Comparison of ENCODE assay signal across 16 mouse cellular contexts in genomic region chr1:59701766-59702165, GRCm38 (mm10). TPM values are rescaled to one million over a fixed set of nuclear protein-coding genes. Genes with fewer than 3 reads are reported as not detected.
DNase-seq lines count a peak whose midpoint lies in the region; ATAC-seq and TF ChIP-seq lines count a peak whose summit lies in the region.
"Had no signal": no experiment of that assay in that cellular context is flagged by ENCODE, and none has a peak within 500 bp of the region (broad histone marks: within the 10 kb centered on the region; RNA-seq: fewer than 3 reads in every experiment).

No protein-coding gene starts in this region.

- no peak overlapping the region for H3K4me3 ChIP-seq in hindbrain, postnatal 0 days (ENCODE audit: low read length)
- no peak overlapping the region for H3K4me3 ChIP-seq in hindbrain, embryonic 13.5 days
- H3K4me3 ChIP-seq in midbrain, embryonic 14.5 days (replicated peaks; ENCODE audit: low read depth, low read length) = no peak overlapping the region
- H3K4me3 ChIP-seq in midbrain, embryonic 16.5 days (ENCODE audit: low read depth, low read length) = no peak overlapping the region
- H3K4me3 ChIP-seq: liver, embryonic 13.5 days; neural tube, embryonic 13.5 days had no signal

- peak; percentile 16 to 17 for DNase-seq in adrenal gland, postnatal 36 days
- no peak for DNase-seq in adrenal gland, postnatal 4 days (ENCODE audit: low spot score in 2 of 2)
- no peak for DNase-seq in hindbrain, postnatal 0 days (ENCODE audit: low spot score)
- DNase-seq in midbrain, embryonic 14.5 days = peak; percentile 39
- DNase-seq in lung, postnatal 36 days = peak; percentile 70
- DNase-seq: adrenal gland, postnatal 10 days; cerebellum, adult 18-20 months; gastrocnemius, postnatal 14 days; liver, embryonic 13.5 days; right cerebral cortex, adult 18-20 months; thymus, adult 18-20 months had no signal

- peak; percentile 42 for TF ChIP-seq CTCF in hindbrain, postnatal 0 days (IDR thresholded peaks at IDR 0.05; ENCODE audit: low read depth)

- H3K27me3 ChIP-seq in hindbrain, postnatal 0 days (ENCODE audit: insufficient read depth, low read length) = no peaks in the 10 kb centered on the region
- H3K27me3 ChIP-seq in hindbrain, embryonic 13.5 days = no peaks in the 10 kb centered on the region
- no peaks in the 10 kb centered on the region for H3K27me3 ChIP-seq in midbrain, embryonic 14.5 days (ENCODE audit: control insufficient read depth, insufficient read depth, low read length)
- H3K27me3 ChIP-seq in midbrain, embryonic 16.5 days (ENCODE audit: control insufficient read depth, insufficient read depth, low read depth, low read length) = no peaks in the 10 kb centered on the region
- H3K27me3 ChIP-seq: liver, embryonic 13.5 days; neural tube, embryonic 13.5 days had no signal

- ATAC-seq in hindbrain, postnatal 0 days = no peak
- no peak for ATAC-seq in hindbrain, embryonic 13.5 days (ENCODE audit: low FRiP score)
- no peak for ATAC-seq in midbrain, embryonic 14.5 days (ENCODE audit: low FRiP score, low TSS enrichment)
- no peak for ATAC-seq in midbrain, embryonic 16.5 days
- ATAC-seq in granulocyte monocyte progenitor cell, adult 5-6 weeks (replicated peaks; ENCODE audit: poor library complexity, severe bottlenecking) = no peak

- no peaks in the 10 kb centered on the region for H3K4me1 ChIP-seq in hindbrain, postnatal 0 days (ENCODE audit: insufficient read depth, low read length)
- no peaks in the 10 kb centered on the region for H3K4me1 ChIP-seq in hindbrain, embryonic 13.5 days (replicated peaks)
- H3K4me1 ChIP-seq in midbrain, embryonic 14.5 days (ENCODE audit: control insufficient read depth, insufficient read depth, low read length) = no peaks in the 10 kb centered on the region
- no peaks in the 10 kb centered on the region for H3K4me1 ChIP-seq in midbrain, embryonic 16.5 days (ENCODE audit: control insufficient read depth, insufficient read depth, low read length)
- H3K4me1 ChIP-seq: liver, embryonic 13.5 days; neural tube, embryonic 13.5 days had no signal

- WGBS in hindbrain, postnatal 0 days = 97% methylated on average over 1 of the region's 1 CpGs
- 93% methylated on average over 1 of the region's 1 CpGs for WGBS in hindbrain, embryonic 13.5 days
- 98% methylated on average over 1 of the region's 1 CpGs for WGBS in midbrain, embryonic 14.5 days
- 95% methylated on average over 1 of the region's 1 CpGs for WGBS in midbrain, embryonic 16.5 days

- no peak overlapping the region for H3K9ac ChIP-seq in hindbrain, postnatal 0 days (replicated peaks; ENCODE audit: low read length)
- H3K9ac ChIP-seq in hindbrain, embryonic 13.5 days = no peak overlapping the region
- H3K9ac ChIP-seq in midbrain, embryonic 14.5 days (replicated peaks; ENCODE audit: low read length) = no peak overlapping the region
- no peak overlapping the region for H3K9ac ChIP-seq in midbrain, embryonic 16.5 days (ENCODE audit: low read depth, low read length)
- H3K9ac ChIP-seq: liver, embryonic 13.5 days; neural tube, embryonic 13.5 days had no signal

- H3K27ac ChIP-seq in hindbrain, postnatal 0 days = no peak overlapping the region
- no peak overlapping the region for H3K27ac ChIP-seq in hindbrain, embryonic 13.5 days
- no peak overlapping the region for H3K27ac ChIP-seq in midbrain, embryonic 14.5 days (replicated peaks; ENCODE audit: low read depth, low read length)
- no peak overlapping the region for H3K27ac ChIP-seq in midbrain, embryonic 16.5 days (ENCODE audit: low read length)
- H3K27ac ChIP-seq: liver, embryonic 13.5 days; neural tube, embryonic 13.5 days had no signal

- H3K4me2 ChIP-seq in hindbrain, postnatal 0 days (ENCODE audit: low read depth, low read length) = no peak overlapping the region
- H3K4me2 ChIP-seq in hindbrain, embryonic 13.5 days = no peak overlapping the region
- H3K4me2 ChIP-seq in midbrain, embryonic 14.5 days (ENCODE audit: low read length) = no peak overlapping the region
- H3K4me2 ChIP-seq in midbrain, embryonic 16.5 days (ENCODE audit: low read length) = no peak overlapping the region
- H3K4me2 ChIP-seq: liver, embryonic 13.5 days; midbrain, embryonic 11.5 days; neural tube, embryonic 13.5 days had no signal

- H3K9me3 ChIP-seq in hindbrain, postnatal 0 days (ENCODE audit: low read length) = no peaks in the 10 kb centered on the region
- no peaks in the 10 kb centered on the region for H3K9me3 ChIP-seq in hindbrain, embryonic 13.5 days
- no peaks in the 10 kb centered on the region for H3K9me3 ChIP-seq in midbrain, embryonic 14.5 days (ENCODE audit: control insufficient read depth, low read length)
- no peaks in the 10 kb centered on the region for H3K9me3 ChIP-seq in midbrain, embryonic 16.5 days (replicated peaks; ENCODE audit: control insufficient read depth, low read length, poor library complexity, severe bottlenecking)
- H3K9me3 ChIP-seq: liver, embryonic 13.5 days; neural tube, embryonic 13.5 days had no signal

- peaks cover 47% of the 10 kb centered on the region for H3K36me3 ChIP-seq in hindbrain, postnatal 0 days (ENCODE audit: insufficient read depth, low read length)
- peaks cover 75% of the 10 kb centered on the region for H3K36me3 ChIP-seq in hindbrain, embryonic 13.5 days
- H3K36me3 ChIP-seq in midbrain, embryonic 14.5 days (ENCODE audit: control insufficient read depth, insufficient read depth, low read length) = peaks cover 87% of the 10 kb centered on the region
- peaks cover 38% of the 10 kb centered on the region for H3K36me3 ChIP-seq in midbrain, embryonic 16.5 days (ENCODE audit: control insufficient read depth, insufficient read depth, low read length)

RNA-seq across cellular contexts. Expression of gene Nop58, which starts 17.0 kb away (rescaled TPM):
- total RNA-seq in adrenal gland, postnatal 36 days (2021) = 100 to 1,000 TPM in 1 of 2 experiments, 10 to 100 TPM in 1; 93.9 to 126 TPM
- total RNA-seq in adrenal gland, postnatal 4 days (2021) = 100 to 1,000 TPM; 146 to 164 TPM
- total RNA-seq in hindbrain, postnatal 0 days (2014; rRNA removed) = 41.6 and 80.7 TPM in 2 replicates
- polyA plus RNA-seq in hindbrain, postnatal 0 days (2015; fragmentation: Nextera tagmentation; extraction: Ambion mirVana) = 136 and 146 TPM in 2 replicates
- 168 and 175 TPM in 2 replicates for polyA plus RNA-seq in hindbrain, embryonic 13.5 days (2015; fragmentation: Nextera tagmentation; extraction: Ambion mirVana)
- 135 and 140 TPM in 2 replicates for polyA plus RNA-seq in midbrain, embryonic 14.5 days (2014; fragmentation: Nextera tagmentation; extraction: Ambion mirVana)
- 139 and 149 TPM in 2 replicates for polyA plus RNA-seq in midbrain, embryonic 16.5 days (2015; fragmentation: Nextera tagmentation; extraction: Ambion mirVana)
- total RNA-seq in granulocyte monocyte progenitor cell, adult 5-6 weeks (2014; fragmentation: Nextera tagmentation) = 141 and 193 TPM in 2 replicates
- 1,413 and 1,436 TPM in 2 replicates for total RNA-seq in granulocyte monocyte progenitor cell, adult 5-6 weeks (2017)

RNA-seq across cellular contexts. Expression of gene Sumo1, which starts 31.1 kb away (rescaled TPM):
- total RNA-seq in adrenal gland, postnatal 36 days (2021) = 100 to 1,000 TPM; 115 to 155 TPM
- 100 to 1,000 TPM; 158 to 163 TPM for total RNA-seq in adrenal gland, postnatal 4 days (2021)
- total RNA-seq in hindbrain, postnatal 0 days (2014; rRNA removed) = 70.2 and 72.7 TPM in 2 replicates
- polyA plus RNA-seq in hindbrain, postnatal 0 days (2015; fragmentation: Nextera tagmentation; extraction: Ambion mirVana) = 311 and 326 TPM in 2 replicates
- polyA plus RNA-seq in hindbrain, embryonic 13.5 days (2015; fragmentation: Nextera tagmentation; extraction: Ambion mirVana) = 410 and 416 TPM in 2 replicates
- 387 and 419 TPM in 2 replicates for polyA plus RNA-seq in midbrain, embryonic 14.5 days (2014; fragmentation: Nextera tagmentation; extraction: Ambion mirVana)
- polyA plus RNA-seq in midbrain, embryonic 16.5 days (2015; fragmentation: Nextera tagmentation; extraction: Ambion mirVana) = 332 and 347 TPM in 2 replicates
- total RNA-seq in granulocyte monocyte progenitor cell, adult 5-6 weeks (2014; fragmentation: Nextera tagmentation) = 216 and 240 TPM in 2 replicates
- total RNA-seq in granulocyte monocyte progenitor cell, adult 5-6 weeks (2017) = 174 and 183 TPM in 2 replicates

Comparison
In these comparisons a context has a peak if more than half of its experiments do, and no peak if none do; other contexts are left out.
1. DNase-seq: peak in adrenal gland, postnatal 36 days (2 of 2), midbrain, embryonic 14.5 days (single experiment) and lung, postnatal 36 days (single experiment); none in adrenal gland, postnatal 4 days (0 of 2) and hindbrain, postnatal 0 days (single experiment).